In the genomic region with DNA sequence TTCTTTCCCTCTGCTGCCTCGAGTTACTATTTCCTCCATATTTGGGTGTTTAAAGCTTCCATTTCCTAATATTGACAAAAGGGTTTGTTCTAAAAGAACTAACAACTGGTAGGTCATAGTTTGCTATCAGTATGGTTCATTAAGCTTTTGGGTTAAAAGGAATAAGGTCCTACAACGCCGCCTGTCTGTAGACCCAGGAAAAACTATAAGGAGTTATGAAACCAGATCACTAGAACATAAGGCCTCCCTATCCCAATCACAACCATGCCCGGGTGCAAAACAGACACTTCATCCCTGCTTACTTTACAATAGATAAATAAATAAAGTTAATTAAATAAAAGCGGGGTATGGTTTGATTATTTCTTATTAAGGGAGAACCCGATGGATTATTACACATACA, we compare ENCODE assay signal across 7 mouse cellular contexts. TPM values are rescaled to one million over a fixed set of nuclear protein-coding genes. Genes with fewer than 3 reads are reported as not detected.
DNase-seq lines count a peak whose midpoint lies in the region; ATAC-seq lines count a peak whose summit lies in the region.

No protein-coding gene starts in this region.

- peak overlapping the region; percentile 86 for H3K9ac ChIP-seq in hindbrain, embryonic 15.5 days

- peak; percentile 69 for DNase-seq in T-cell, adult 2 months (ENCODE audit: low spot score)
- peak; percentile 76 to 82 for DNase-seq in cerebellum, postnatal 14 days
- peak; percentile 51 to 84 for DNase-seq in frontal cortex, postnatal 36 days (ENCODE audit: low spot score in 2 of 2)
- peak; percentile 41 to 69 for DNase-seq in layer of hippocampus, postnatal 36 days
- DNase-seq in lung, postnatal 14 days = peak; percentile 83
- peak; percentile 81 to 82 for DNase-seq in right cerebral cortex, adult 2 months (ENCODE audit: low spot score in 2 of 2)

- 5% methylated on average over 6 of the region's 6 CpGs for WGBS in hindbrain, embryonic 15.5 days

- H3K36me3 ChIP-seq in hindbrain, embryonic 15.5 days = 0 out of 2 replicates have a peak, but pooled peaks cover 3% of the 10 kb centered on the region

- no peak for ATAC-seq in hindbrain, embryonic 15.5 days (ENCODE audit: low FRiP score, low read depth)

- peak overlapping the region; percentile 97 for H3K4me3 ChIP-seq in hindbrain, embryonic 15.5 days

- H3K4me2 ChIP-seq in hindbrain, embryonic 15.5 days = peak overlapping the region; percentile 88

- H3K9me3 ChIP-seq in hindbrain, embryonic 15.5 days = no peaks in the 10 kb centered on the region

- H3K27me3 ChIP-seq in hindbrain, embryonic 15.5 days = no peaks in the 10 kb centered on the region

- peaks cover 39% of the 10 kb centered on the region for H3K4me1 ChIP-seq in hindbrain, embryonic 15.5 days (replicated peaks)

- no peak overlapping the region; the same call in 1 of the 2 replicates for H3K27ac ChIP-seq in hindbrain, embryonic 15.5 days (replicated peaks)

RNA-seq across cellular contexts. Expression of gene Ankrd17, which starts 1.9 kb away (rescaled TPM):
- 26.5 and 28.8 TPM in 2 replicates for polyA plus RNA-seq in hindbrain, embryonic 15.5 days (2015; fragmentation: Nextera tagmentation; extraction: Ambion mirVana)
- 100 to 1,000 TPM; 106 to 117 TPM for total RNA-seq in layer of hippocampus, postnatal 36 days (2021)

RNA-seq across cellular contexts. Expression of gene Gm9958, which starts 2.5 kb away (rescaled TPM):
- polyA plus RNA-seq in hindbrain, embryonic 15.5 days (2015; fragmentation: Nextera tagmentation; extraction: Ambion mirVana) = 4.7 and 4.8 TPM in 2 replicates
- total RNA-seq in layer of hippocampus, postnatal 36 days (2021) = 1 to 10 TPM; 2.1 to 2.6 TPM
